Mouse (Mus musculus) testis, postnatal 14 days (tissue): Measurements from ENCODE around the gene Wdr24.

Source experiments
- DNase-seq: peaks from one replicate; pipeline ENCODE4 v3.0.0; 2021; ENCODE audit warnings: low spot score

The Wdr24 gene

GRCm38 (mm10) chr17:25823452-25823851 lies at the start of gene Wdr24:
TSS of gene Wdr24 (plus strand) at chr17:25823627.
- peak; percentile 86 for DNase-seq

GRCm38 (mm10) chr17:25775318-25776062 lies 47.9 kb upstream of the Wdr24 start:
- DNase-seq: no peak

GRCm38 (mm10) chr17:25777948-25778347 lies 45.5 kb upstream of the Wdr24 start:
- no peak for DNase-seq

- DNase-seq: no peak
Observed at GRCm38 (mm10) chr17:25781339-25781738, 42.1 kb upstream of the Wdr24 start.

GRCm38 (mm10) chr17:25783086-25783485 lies 40.3 kb upstream of the Wdr24 start:
- no peak for DNase-seq

- DNase-seq: no peak
Observed at GRCm38 (mm10) chr17:25783861-25784574, 39.4 kb upstream of the Wdr24 start.

GRCm38 (mm10) chr17:25785281-25785745 lies 38.1 kb upstream of the Wdr24 start, which contains the start of gene Haghl:
TSS of gene Haghl (minus strand) at chr17:25785673.
- DNase-seq: peak; percentile 89

- DNase-seq: no peak
Observed at GRCm38 (mm10) chr17:25786280-25786679, 37.1 kb upstream of the Wdr24 start, which contains the start of gene Ccdc78. TSS of gene Ccdc78 (plus strand) at chr17:25786580.

GRCm38 (mm10) chr17:25786781-25787504 lies 36.5 kb upstream of the Wdr24 start:
- DNase-seq: no peak

- no peak for DNase-seq
Observed at GRCm38 (mm10) chr17:25791320-25791842, 32.0 kb upstream of the Wdr24 start.

GRCm38 (mm10) chr17:25791843-25792527 lies 31.4 kb upstream of the Wdr24 start:
- DNase-seq: peak; percentile 82

- peak; percentile 63 for DNase-seq
Observed at GRCm38 (mm10) chr17:25792615-25793014, 30.8 kb upstream of the Wdr24 start, which contains the start of gene Fam173a. TSS of gene Fam173a (minus strand) at chr17:25792901.

- DNase-seq: no peak
Observed at GRCm38 (mm10) chr17:25794197-25794596, 29.2 kb upstream of the Wdr24 start.

GRCm38 (mm10) chr17:25794998-25795397 lies 28.4 kb upstream of the Wdr24 start:
- DNase-seq: no peak

GRCm38 (mm10) chr17:25795609-25796092 lies 27.8 kb upstream of the Wdr24 start, which contains the start of gene AC134908.4:
TSS of gene AC134908.4 (minus strand) at chr17:25795659.
- DNase-seq: no peak

GRCm38 (mm10) chr17:25796211-25796771 lies 27.1 kb upstream of the Wdr24 start:
- DNase-seq: no peak

GRCm38 (mm10) chr17:25796951-25797369 lies 26.5 kb upstream of the Wdr24 start, which contains the start of gene Metrn:
TSS of gene Metrn (minus strand) at chr17:25797136.
- peak; percentile 89 for DNase-seq

GRCm38 (mm10) chr17:25801029-25801428 lies 22.4 kb upstream of the Wdr24 start:
- DNase-seq: no peak

- DNase-seq: no peak
Observed at GRCm38 (mm10) chr17:25802825-25803517, 20.5 kb upstream of the Wdr24 start.

GRCm38 (mm10) chr17:25806507-25806906 lies 16.9 kb upstream of the Wdr24 start:
- DNase-seq: no peak
